Mouse (Mus musculus) monocyte, adult 2 months (primary cell): ENCODE data around the gene Polr2b.

Experiments used
- DNase-seq, 2 experiments: peaks; one replicate each; pipeline ENCODE4 v3.0.0; 2022; ENCODE audit warnings: low spot score in 2 of 2, low read depth in 1 of 2

Gene Polr2b

GRCm38 (mm10) chr5:77309924-77310772 is at the start of gene Polr2b, which contains the start of gene Noa1:
Gene Polr2b, plus strand, starts transcription at chr5:77310147.
Gene Noa1, minus strand, starts transcription at chr5:77310084.
- DNase-seq = peak; percentile 96 to 98

GRCm38 (mm10) chr5:77261137-77261536 is 48.8 kb upstream of the Polr2b start:
- no peak for DNase-seq

- no peak for DNase-seq
Measured at GRCm38 (mm10) chr5:77262105-77262504, 47.8 kb upstream of the Polr2b start.

- DNase-seq = peak; percentile 48 to 71
Measured at GRCm38 (mm10) chr5:77265081-77265670, 44.8 kb upstream of the Polr2b start, which contains the start of gene Rest. Gene Rest, plus strand, starts transcription at chr5:77265491.

GRCm38 (mm10) chr5:77265671-77266065 is 44.3 kb upstream of the Polr2b start:
- peak in 1 of 2 experiments; percentile 12 for DNase-seq

- no peak for DNase-seq
Measured at GRCm38 (mm10) chr5:77266066-77266885, 43.7 kb upstream of the Polr2b start.

- peak in 1 of 2 experiments; percentile 28 for DNase-seq
Measured at GRCm38 (mm10) chr5:77266886-77267401, 43.0 kb upstream of the Polr2b start.

- no peak for DNase-seq
Measured at GRCm38 (mm10) chr5:77267441-77267840, 42.5 kb upstream of the Polr2b start.

GRCm38 (mm10) chr5:77267957-77268624 is 41.9 kb upstream of the Polr2b start:
- DNase-seq = no peak

GRCm38 (mm10) chr5:77269399-77269798 is 40.5 kb upstream of the Polr2b start:
- no peak for DNase-seq

GRCm38 (mm10) chr5:77273151-77273550 is 36.8 kb upstream of the Polr2b start:
- no peak for DNase-seq

- no peak for DNase-seq
Measured at GRCm38 (mm10) chr5:77275950-77276349, 34.0 kb upstream of the Polr2b start.

GRCm38 (mm10) chr5:77277204-77277603 is 32.7 kb upstream of the Polr2b start:
- DNase-seq = no peak

- no peak for DNase-seq
Measured at GRCm38 (mm10) chr5:77281518-77282174, 28.3 kb upstream of the Polr2b start.

GRCm38 (mm10) chr5:77282242-77282641 is 27.7 kb upstream of the Polr2b start:
- no peak for DNase-seq

GRCm38 (mm10) chr5:77285685-77286084 is 24.3 kb upstream of the Polr2b start:
- no peak for DNase-seq

- DNase-seq = no peak
Measured at GRCm38 (mm10) chr5:77286904-77287303, 23.0 kb upstream of the Polr2b start.

- no peak for DNase-seq
Measured at GRCm38 (mm10) chr5:77287901-77288300, 22.0 kb upstream of the Polr2b start.

- DNase-seq = peak in 1 of 2 experiments; percentile 12
Measured at GRCm38 (mm10) chr5:77289686-77290085, 20.3 kb upstream of the Polr2b start.

- no peak for DNase-seq
Measured at GRCm38 (mm10) chr5:77290606-77291005, 19.3 kb upstream of the Polr2b start.
